Mouse (Mus musculus) G1E-ER4 (cell line): ENCODE measurements around the gene Plekhg1. TPM values are rescaled to one million over a fixed set of nuclear protein-coding genes. Genes with fewer than 3 reads are reported as not detected.

ENCODE experiments used
- GATA1 ChIP-seq: IDR thresholded peaks from one replicate; pipeline ENCODE4 v1.8.0; 2012; ENCODE audit warnings: low read length, inconsistent platforms
- polyA plus RNA-seq: library from polyadenylated mRNA; stranded (reverse); fragments of >175 nt; gene quantifications from 2 replicates; pipeline ENCODE4 v1.2.3, GENCODE M21; 2012

Plekhg1 gene
- polyA plus RNA-seq, 1 experiment = not detected

GRCm38 (mm10) chr10:3942289-3942688, 202.1 kb downstream of the Plekhg1 start:
- TF ChIP-seq GATA1 = no peak

- no peak for TF ChIP-seq GATA1
Observed at GRCm38 (mm10) chr10:3943492-3944395, 203.6 kb downstream of the Plekhg1 start.

GRCm38 (mm10) chr10:3946871-3947270, 206.7 kb downstream of the Plekhg1 start:
- no peak for TF ChIP-seq GATA1

GRCm38 (mm10) chr10:3947346-3947745, 207.2 kb downstream of the Plekhg1 start:
- TF ChIP-seq GATA1 = no peak

GRCm38 (mm10) chr10:3949306-3949705, 209.1 kb downstream of the Plekhg1 start:
- TF ChIP-seq GATA1 = no peak

GRCm38 (mm10) chr10:3956471-3956870, 216.3 kb downstream of the Plekhg1 start:
- TF ChIP-seq GATA1 = no peak

DNA sequence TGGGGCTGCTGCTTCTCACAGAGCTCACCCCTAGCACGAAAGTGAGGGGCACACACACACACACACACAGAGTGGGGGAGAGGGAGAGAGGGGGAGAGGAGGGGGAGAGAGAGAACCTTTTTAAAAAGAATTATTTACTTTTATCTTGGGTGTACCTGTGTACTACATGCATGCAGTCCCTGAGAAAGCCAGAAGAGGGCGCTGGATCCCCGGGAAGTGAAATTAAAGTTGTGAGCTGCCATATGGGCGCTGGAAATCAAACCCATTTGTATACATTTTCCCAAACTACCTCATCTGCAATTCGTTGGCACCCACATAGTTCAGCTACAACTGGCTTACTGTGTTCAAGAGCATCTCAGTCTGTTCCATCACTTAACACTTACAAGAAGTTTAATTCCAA, 218.4 kb downstream of the Plekhg1 start:
- no peak for TF ChIP-seq GATA1

- TF ChIP-seq GATA1 = no peak
Observed at GRCm38 (mm10) chr10:3969026-3969425, 228.9 kb downstream of the Plekhg1 start.

DNA sequence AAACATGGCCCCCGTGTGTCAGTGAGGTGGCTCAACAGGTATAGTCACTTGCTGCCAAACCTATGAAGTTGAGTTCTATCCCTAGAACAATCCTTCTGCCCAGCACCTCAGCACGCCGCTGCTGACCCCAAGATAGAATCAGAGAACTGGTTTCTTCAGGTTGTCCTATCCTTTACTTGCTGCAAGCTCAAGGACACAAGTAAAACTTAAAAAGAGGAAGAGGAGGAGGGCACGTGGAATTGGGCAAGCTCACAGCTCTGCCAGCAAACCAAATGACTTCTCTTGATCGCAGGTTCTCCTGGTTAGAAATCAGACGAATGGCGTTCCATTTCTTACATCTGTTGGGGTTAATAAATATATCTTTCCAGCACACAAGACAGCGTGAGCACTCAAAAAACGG, 232.1 kb downstream of the Plekhg1 start:
- no peak for TF ChIP-seq GATA1

DNA sequence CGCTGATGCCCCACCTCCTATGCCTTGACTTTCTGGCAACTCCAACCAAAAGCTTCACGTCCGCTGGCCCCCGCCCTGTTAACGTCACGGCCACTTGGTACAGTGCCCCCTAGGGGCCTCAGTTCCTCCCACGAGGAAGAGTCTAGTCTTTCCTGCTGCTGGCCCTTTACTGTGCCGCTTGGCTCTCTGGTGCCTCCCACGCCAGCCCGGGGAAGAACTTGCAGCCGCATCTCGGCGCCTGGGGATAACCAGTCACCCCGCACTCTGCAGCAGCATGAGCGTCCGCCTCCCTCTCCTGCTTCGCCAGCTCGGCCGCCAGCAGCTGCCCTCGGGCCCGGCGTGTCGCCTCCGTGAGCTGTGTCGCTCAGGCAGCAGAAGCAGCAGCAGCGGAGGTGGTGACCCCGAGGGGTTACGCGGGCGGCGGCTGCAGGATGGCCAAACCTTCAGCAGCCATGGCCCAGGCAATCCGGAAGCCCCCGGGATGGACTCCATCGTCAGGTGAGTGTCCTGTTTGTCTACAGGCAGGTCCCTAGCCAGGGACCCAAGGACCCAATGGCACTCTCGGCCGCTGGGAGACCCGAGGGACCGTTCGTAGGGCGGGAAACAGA, 232.9 kb downstream of the Plekhg1 start, which contains the start of gene Mthfd1l:
TSS of gene Mthfd1l (plus strand) at position 138 of the 608 bp plus-strand sequence.
- no peak for TF ChIP-seq GATA1

DNA sequence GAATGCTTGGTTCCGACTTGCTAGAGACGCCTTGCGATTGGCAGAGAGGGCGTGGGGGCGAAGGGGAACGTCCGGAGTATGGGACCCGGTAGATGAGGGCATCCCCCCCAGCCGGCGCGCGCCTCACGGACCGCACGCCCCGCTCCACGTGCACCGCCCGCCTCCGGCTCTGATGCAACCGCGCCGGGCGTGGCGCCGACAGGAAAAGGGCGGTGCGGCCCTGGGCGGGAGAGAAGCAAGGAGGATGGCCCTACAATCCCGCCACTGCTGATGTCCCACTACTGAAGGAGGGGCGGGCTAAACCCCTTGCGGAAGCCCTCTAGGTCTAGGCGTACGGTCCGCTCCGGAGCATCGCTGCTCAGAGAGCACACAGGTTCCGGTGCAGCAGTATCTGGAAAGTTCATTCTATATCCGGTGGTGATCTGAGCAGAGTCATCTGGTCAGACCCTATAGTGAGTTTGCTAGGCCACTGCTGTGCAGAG, 233.5 kb downstream of the Plekhg1 start:
- TF ChIP-seq GATA1 = no peak

DNA sequence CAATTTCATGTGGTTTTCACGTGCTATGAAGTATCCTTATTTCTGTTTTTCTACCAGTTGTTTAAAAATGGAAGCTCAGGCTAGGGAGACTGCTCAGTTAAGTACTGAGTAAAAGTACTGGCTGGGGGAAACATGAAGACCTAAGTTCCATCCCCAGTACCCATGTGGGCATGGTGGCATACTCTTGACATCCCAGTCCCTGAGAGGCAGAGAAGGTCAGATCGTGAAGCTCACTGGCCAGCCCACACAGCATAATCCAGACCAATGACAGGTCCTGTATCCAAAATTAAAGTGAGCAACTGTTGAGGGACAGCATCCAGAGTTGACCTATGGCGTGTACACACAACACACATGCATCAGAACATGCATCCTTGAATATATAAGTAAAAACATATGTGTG, 234.2 kb downstream of the Plekhg1 start:
- TF ChIP-seq GATA1 = no peak

DNA sequence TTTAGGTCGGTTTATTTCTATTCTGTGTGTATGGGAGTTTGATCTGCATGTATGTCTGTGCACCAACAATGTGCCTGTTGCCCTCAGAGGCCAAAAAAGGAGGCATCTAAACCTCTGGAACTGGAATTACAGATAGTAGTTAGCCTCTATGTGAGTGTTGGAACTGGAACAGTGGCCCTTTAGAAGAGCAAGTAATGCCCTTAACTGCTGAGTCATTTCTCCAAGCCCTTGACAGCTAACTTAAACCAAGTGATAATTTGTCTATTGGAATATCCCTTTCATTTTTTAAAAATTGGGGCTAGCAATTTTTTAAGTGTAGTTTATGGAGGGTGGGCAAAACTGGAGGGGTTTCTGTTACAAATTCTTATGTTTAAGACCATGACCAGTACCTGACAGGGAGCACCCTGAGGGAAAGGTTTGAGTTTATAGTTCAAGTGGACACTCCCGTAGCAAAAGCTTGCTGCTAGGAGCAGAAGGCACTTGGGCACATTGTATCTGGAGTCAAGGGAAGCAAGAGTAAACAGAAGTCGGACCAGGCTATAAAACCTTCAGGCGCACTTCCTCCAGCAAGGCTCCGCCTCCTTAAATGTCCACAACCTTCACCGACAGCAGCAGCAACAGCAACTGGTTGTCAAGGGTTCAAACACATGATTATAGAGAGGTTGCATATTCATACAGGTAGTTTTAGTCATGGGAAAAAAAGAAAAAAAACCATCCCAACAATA, 235.9 kb downstream of the Plekhg1 start:
- no peak for TF ChIP-seq GATA1

GRCm38 (mm10) chr10:3976623-3977010, 236.5 kb downstream of the Plekhg1 start:
- TF ChIP-seq GATA1 = no peak

GRCm38 (mm10) chr10:3978326-3978725, 238.2 kb downstream of the Plekhg1 start:
- TF ChIP-seq GATA1 = no peak
